Mouse (Mus musculus) adrenal gland, adult (tissue): ENCODE results near the gene Mpc2.

ENCODE experiments used
- DNase-seq, 2 experiments: peaks; one replicate each; pipeline ENCODE4 v3.0.0; 2022 to 2023; ENCODE audit warnings: low spot score in 1 of 2; ENCODE audit not compliant: inconsistent age in 2 of 2

Mpc2 gene

GRCm38 (mm10) chr1:165503307-165504024 is 43.0 kb downstream of the Mpc2 start:
- DNase-seq, result peak; percentile 64 to 87

- DNase-seq, result peak in 1 of 2 experiments; percentile 29
These were observed 45.9 kb downstream of the Mpc2 start for GRCm38 (mm10) chr1:165506303-165506702.

- peak; percentile 11 to 72 for DNase-seq
These were observed 49.7 kb downstream of the Mpc2 start for GRCm38 (mm10) chr1:165510161-165510560.

- DNase-seq, result no peak
These were observed 60.3 kb downstream of the Mpc2 start for GRCm38 (mm10) chr1:165520716-165521115.
